Mouse (Mus musculus): Measurements from ENCODE around the gene D130043K22Rik. TPM values are rescaled to one million over a fixed set of nuclear protein-coding genes. Genes with fewer than 3 reads are reported as not detected.

Gene D130043K22Rik
- not detected for total RNA-seq (2023)

DNA sequence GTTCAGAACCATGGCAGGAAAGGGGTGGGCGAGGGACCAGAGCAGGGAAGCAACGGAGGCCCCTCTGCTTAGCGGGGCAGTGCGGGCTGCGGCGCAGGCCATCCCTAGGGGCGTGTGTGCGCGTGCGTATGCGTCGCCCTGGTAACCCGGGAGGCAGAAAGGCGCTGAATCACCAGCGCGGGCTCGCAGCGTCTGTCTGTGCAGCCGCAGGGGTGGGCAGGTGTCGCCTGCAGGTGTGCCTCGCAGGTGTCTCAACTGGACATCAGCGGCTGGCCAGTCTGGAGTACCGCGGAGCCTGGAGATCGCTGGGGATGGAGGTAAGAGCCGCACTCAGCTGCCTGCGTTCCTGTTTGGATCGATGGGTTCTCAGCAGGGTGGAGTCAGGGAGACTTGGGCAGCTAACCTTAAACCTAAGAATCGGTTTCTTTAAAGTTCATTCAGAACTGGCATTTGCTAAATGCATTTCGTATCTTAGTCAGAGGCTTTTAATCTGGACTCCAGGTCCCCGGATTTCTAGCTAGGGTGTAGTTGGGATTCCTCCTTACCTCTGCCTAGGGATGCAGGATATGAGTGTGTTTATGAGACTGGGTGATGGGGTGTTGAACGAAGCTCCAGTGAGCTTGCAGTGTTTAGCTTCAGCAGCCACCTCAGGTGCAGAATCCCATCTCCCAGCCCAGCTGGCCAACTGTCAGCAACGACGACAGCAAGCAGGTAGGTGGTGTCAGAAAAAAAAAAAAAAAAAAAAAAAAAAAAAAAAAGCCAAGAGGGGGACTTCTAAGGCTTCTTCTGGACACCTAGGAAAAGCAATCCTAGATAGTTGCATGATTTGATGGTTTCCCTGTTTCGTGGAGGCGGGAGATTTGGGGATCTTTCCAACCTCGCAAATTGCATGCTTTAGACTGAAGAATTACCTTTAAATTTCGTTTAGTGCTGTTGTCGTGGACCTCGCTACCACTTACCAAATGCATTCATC is at the start of gene D130043K22Rik:
Gene D130043K22Rik, plus strand, starts transcription at position 153 of the 973 bp plus-strand sequence.

DNA sequence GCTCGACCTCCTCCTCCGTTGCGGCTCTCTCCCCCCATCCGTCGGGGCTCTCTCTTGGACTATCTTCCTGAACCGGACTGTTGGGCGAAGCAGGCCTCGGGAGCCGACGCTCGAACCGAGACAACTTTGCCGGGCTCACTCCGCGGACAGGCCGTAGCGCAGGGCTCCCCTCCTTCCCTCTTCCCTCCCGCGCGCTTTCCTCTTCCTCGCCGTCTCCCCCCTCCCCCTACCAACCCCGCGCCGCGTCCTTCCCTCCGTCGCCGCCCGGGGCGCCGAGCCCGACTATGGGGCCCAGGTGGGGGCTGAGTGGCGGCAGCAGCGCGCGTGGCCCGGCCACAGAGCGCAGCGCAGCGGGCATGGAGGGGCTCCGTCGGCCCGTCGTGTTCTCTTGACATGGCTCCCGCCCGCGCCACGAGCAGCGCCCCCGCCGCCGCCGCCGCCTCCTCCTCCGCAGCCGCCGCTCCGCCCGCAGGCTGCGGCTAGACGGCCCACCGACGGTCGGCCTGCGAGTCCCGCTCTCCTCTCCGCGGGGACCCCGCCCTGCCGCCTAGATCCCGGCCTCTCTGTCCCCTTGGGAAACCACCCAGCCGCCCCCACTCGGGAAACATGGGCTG is 43.5 kb upstream of the D130043K22Rik start, which contains the start of gene BC005537:
Gene BC005537, plus strand, starts transcription at position 350 of the 614 bp plus-strand sequence.

DNA sequence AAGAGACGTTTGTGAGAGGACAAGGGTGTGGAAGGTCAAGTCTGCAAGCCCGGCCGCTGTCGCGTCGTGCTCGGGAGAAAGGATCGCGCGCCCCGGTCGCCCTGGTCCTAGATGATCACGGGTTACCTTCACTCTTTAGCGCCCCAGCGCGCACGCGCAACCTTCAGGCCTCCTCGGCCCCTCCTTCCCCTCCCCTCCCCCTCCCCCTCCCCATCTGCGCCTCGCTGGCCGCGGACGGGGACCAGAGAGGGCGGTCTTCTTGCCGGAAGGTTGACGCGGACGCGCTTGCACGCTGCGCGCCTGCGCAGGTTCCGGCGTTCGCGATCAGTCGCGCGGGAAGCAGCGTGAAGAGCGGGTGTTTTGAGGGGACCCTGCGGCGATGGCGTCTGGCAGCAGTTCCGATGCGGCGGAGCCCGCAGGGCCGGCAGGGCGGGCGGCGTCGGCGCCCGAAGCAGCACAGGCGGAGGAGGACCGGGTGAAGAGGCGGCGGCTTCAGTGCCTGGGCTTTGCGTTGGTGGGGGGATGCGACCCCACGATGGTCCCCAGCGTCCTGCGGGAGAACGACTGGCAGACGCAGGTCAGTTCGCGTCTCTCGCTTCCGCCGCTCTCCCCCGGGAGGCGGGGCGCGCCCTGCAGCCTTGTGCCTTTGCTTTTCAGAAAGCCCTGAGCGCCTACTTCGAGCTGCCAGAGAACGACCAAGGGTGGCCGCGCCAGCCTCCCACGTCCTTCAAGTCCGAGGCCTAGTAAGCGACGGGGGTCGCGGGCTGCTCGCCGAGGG is 13.4 kb upstream of the D130043K22Rik start, which contains the start of the genes Acot13 and Tdp2:
Gene Acot13, minus strand, starts transcription at position 188 of the 778 bp plus-strand sequence.
Gene Tdp2, plus strand, starts transcription at position 327 of the 778 bp plus-strand sequence.

DNA sequence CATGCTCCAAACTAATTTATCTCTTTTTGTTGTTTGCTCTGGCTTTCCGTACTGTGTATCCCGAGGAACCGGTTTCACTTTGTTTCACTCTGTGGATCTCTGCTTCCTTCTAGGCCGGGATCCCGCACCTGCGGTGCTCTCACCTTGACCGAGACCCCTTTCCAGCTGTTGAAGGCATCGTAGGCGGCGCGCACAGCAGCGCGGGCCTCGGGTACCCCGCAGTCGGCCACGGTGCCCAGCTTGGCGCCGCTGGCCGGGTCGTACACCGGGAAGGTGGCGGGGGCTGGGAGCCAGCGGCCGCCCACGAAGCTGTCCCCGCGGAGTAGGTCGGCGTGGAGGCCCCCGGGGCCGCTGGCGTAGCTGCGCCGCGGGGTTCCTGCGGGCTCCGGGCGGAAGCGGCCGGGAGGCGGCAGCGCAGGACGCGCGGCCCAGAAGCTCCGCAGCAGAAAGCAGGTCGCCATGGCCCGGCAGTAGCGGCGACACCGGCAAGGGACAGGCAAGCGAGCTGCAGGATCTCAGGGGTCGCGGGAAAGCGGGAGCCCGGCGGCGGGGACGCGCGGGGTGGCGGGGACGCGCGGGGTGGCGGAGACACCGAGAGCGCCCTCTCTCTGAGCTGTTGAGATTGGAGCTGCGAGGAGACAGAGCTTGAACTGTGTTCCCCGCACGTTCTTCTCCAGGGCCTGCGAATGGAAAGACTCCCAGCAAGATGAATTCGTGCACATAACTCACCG is 92.3 kb downstream of the D130043K22Rik start, which contains the start of gene Aldh5a1:
Gene Aldh5a1, minus strand, starts transcription at position 554 of the 731 bp plus-strand sequence.

DNA sequence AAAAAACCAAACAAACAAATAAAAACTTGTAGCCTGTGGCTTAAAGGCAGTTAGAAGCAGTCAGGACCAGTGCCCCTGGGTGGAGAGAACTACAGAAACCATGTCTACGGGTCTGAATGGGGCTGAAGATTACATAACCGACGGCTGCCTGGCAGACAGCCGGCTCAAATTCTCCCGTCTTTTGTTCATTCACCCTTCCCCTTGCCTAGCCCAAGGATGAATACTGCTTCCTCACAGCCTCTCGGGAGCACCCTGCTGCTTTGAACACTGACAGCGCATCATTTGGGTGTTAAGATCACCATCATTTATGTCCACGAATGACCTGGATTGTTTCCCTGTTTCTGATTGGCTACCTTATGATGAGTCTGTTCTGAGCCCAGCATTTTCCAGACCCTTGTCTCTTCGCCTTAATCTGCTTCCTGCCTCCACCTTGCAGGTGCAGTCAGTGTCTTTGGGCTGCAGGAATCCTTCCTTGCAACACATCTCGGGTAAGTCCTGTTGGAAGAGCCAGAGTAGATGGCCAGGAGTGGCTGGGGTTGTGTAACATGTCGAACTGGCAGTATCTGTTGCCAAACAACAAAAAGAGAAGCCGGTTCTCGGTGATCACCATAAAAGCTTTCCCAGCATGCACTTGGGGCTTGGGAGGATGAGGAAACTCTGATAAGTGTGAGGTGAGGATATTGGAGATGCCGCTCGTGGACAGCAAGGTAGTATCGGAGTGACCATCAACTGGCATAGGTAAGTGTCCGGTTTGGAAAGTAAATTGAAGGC is 97.8 kb downstream of the D130043K22Rik start, which contains the start of gene Gpld1:
Gene Gpld1, plus strand, starts transcription at position 641 of the 771 bp plus-strand sequence.

Other genes starting within 250 kb of the D130043K22Rik start
- 1.9 TPM for gene Armh2, start 103.9 kb upstream of the D130043K22Rik start, total RNA-seq (2023)
- 6.5 TPM for gene Gmnn, start 83.2 kb upstream of the D130043K22Rik start, total RNA-seq (2023)
- gene BC005537, start 43.5 kb upstream of the D130043K22Rik start, total RNA-seq (2023), result 145 TPM
- 20.1 TPM for gene Acot13, start 13.6 kb upstream of the D130043K22Rik start, total RNA-seq (2023)
- gene Tdp2, start 13.5 kb upstream of the D130043K22Rik start, total RNA-seq (2023), result 84.0 TPM
- 1.2 TPM for gene Aldh5a1, start 92.5 kb downstream of the D130043K22Rik start, total RNA-seq (2023)
- not detected for gene Gpld1, start 98.0 kb downstream of the D130043K22Rik start, total RNA-seq (2023)
- 40.9 TPM for gene Mrs2, start 175.2 kb downstream of the D130043K22Rik start, total RNA-seq (2023)
- not detected for gene Dcdc2a, start 210.9 kb downstream of the D130043K22Rik start, total RNA-seq (2023)